Mouse (Mus musculus) lung, embryonic 14.5 days (tissue): ENCODE results near the gene Prex1. TPM values are rescaled to one million over a fixed set of nuclear protein-coding genes. Genes with fewer than 3 reads are reported as not detected.

Source experiments
- ATAC-seq: fragments of 200-750 bp; cut with Nextera tagmentation; 2 replicates; pipeline ENCODE4 v1.8.0; 2017; ENCODE audit warnings: mild to moderate bottlenecking, moderate TSS enrichment, moderate library complexity; ENCODE audit not compliant: insufficient read depth
- DNase-seq: peaks from one replicate; pipeline ENCODE4 v3.0.0-alpha.2; 2015
- H3K27ac ChIP-seq: fragments of 300-500 bp; sonication (generic); 2 replicates; pipeline ENCODE4 v1.5.1; 2014; ENCODE audit warnings: low read depth, mild to moderate bottlenecking, moderate library complexity
- H3K27me3 ChIP-seq: fragments of 300-500 bp; sonication (generic); 2 replicates; pipeline ENCODE4 v1.6.1; 2014; ENCODE audit warnings: low read length, control low read depth; ENCODE audit not compliant: insufficient read depth
- H3K36me3 ChIP-seq: fragments of 300-500 bp; sonication (generic); 2 replicates; pipeline ENCODE4 v1.6.1; 2014; ENCODE audit warnings: control low read depth; ENCODE audit not compliant: insufficient read depth
- H3K4me1 ChIP-seq: fragments of 300-500 bp; sonication (generic); 2 replicates; pipeline ENCODE4 v1.6.1; 2014; ENCODE audit warnings: antibody characterized with exemption, control low read depth; ENCODE audit not compliant: insufficient read depth
- H3K4me2 ChIP-seq: fragments of 300-500 bp; sonication (generic); 2 replicates; pipeline ENCODE4 v1.6.1; 2014; ENCODE audit warnings: mild to moderate bottlenecking
- H3K4me3 ChIP-seq: fragments of 300-500 bp; sonication (generic); 2 replicates; pipeline ENCODE4 v1.5.1; 2014; ENCODE audit warnings: low read depth, low read length
- H3K9ac ChIP-seq: fragments of 300-500 bp; sonication (generic); 2 replicates; pipeline ENCODE4 v1.6.1; 2014
- H3K9me3 ChIP-seq: fragments of 300-500 bp; sonication (generic); 2 replicates; pipeline ENCODE4 v1.6.1; 2016; ENCODE audit warnings: low read depth, low read length, control low read depth
- CTCF ChIP-seq: IDR thresholded peaks from 2 replicates; pipeline ENCODE4 v1.5.1; 2016; ENCODE audit warnings: antibody characterized with exemption, low read depth
- WGBS: fragments of 180-500 bp; shearing (Covaris S2); extraction: QIAGEN DNeasy Blood & Tissue Kit; methylation state at CpG from one replicate; pipeline ENCODE4 v1.1.7; 2014; 5-methylcytosine and 5-hydroxymethylcytosine counted together
- polyA plus RNA-seq: library from polyadenylated mRNA; unstranded; fragments of >200 nt; fragmentation: Nextera tagmentation; extraction: Ambion mirVana; gene quantifications from 2 replicates; pipeline ENCODE4 v1.2.1, GENCODE M21; 2014

The Prex1 gene
- polyA plus RNA-seq, 1 experiment from 2014 or later = 12.9 TPM

- Histone ChIP-seq H3K4me2 (no peak overlapping the region), H3K9ac (no peak overlapping the region), H3K4me3 (no peak overlapping the region), H3K9me3 (no peaks in the 10 kb centered on the region; the same call in 1 of the 2 replicates), H3K36me3 (no peaks in the 10 kb centered on the region), H3K27ac (no peak overlapping the region), H3K4me1 (no peaks in the 10 kb centered on the region), H3K27me3 (no peaks in the 10 kb centered on the region)
- no peak for ATAC-seq
- 43% methylated on average over 23 of the region's 23 CpGs for WGBS
- peak; percentile 23 for DNase-seq
- no peak for TF ChIP-seq CTCF
Observed at GRCm38 (mm10) chr2:166701248-166702112, 12.2 kb downstream of the Prex1 start.

DNA sequence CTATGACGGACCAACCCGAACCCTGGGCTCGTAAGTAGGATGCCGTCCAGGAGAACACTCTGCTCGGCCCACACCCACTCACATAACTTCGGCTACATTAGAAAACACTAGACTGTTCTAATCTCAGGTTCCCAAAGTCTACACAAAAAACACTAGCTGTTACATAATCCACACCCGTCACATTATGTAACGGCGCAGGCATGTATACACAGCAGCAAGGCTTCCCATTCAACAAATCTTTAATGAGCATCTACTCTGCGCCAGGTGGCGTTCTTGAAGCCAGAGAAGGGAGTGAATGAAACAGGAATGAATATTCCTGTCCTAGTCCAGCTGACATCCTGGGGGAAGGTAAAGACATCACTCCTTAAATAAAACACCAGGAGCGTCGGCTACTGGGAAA is 12.9 kb downstream of the Prex1 start:
- no peak for ATAC-seq
- WGBS = 64% methylated on average over 13 of the region's 13 CpGs
- no peak for TF ChIP-seq CTCF

DNA sequence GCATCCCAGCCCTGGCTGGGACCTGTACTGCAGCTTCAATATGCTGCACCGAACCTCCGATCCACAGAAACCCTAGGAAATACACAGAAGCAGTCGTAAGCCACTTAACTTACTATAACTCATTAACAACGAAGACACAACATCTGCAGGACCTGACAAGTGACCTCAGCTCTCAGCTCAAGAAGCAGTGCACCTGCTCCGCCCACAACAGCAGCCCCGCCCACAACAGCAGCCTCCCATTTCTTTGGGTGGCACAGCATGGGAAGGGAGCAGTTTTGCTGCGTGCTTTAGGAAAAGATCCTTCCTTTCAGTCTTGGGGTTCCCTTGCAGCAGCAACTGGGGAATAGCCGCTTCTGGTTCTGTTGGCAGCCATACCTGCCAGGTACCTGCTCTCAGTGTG is 13.5 kb downstream of the Prex1 start:
- no peaks in the 10 kb centered on the region; the same call in 1 of the 2 replicates for H3K9me3 ChIP-seq
- H3K4me2 ChIP-seq = no peak overlapping the region
- 56% methylated on average over 8 of the region's 8 CpGs for WGBS
- H3K9ac ChIP-seq = no peak overlapping the region
- no peak for TF ChIP-seq CTCF
- H3K36me3 ChIP-seq = no peaks in the 10 kb centered on the region
- H3K27me3 ChIP-seq = no peaks in the 10 kb centered on the region
- no peak for DNase-seq
- H3K4me3 ChIP-seq = no peak overlapping the region
- H3K4me1 ChIP-seq = no peaks in the 10 kb centered on the region
- ATAC-seq = no peak
- H3K27ac ChIP-seq = no peak overlapping the region

More for the DNA sequence above, 12.9 kb downstream of the Prex1 start:
- Histone ChIP-seq H3K4me1 (no peaks in the 10 kb centered on the region), H3K36me3 (no peaks in the 10 kb centered on the region), H3K9ac (no peak overlapping the region), H3K4me3 (no peak overlapping the region), H3K4me2 (no peak overlapping the region), H3K9me3 (no peaks in the 10 kb centered on the region; the same call in 1 of the 2 replicates), H3K27me3 (no peaks in the 10 kb centered on the region), H3K27ac (no peak overlapping the region)
- no peak for DNase-seq

DNA sequence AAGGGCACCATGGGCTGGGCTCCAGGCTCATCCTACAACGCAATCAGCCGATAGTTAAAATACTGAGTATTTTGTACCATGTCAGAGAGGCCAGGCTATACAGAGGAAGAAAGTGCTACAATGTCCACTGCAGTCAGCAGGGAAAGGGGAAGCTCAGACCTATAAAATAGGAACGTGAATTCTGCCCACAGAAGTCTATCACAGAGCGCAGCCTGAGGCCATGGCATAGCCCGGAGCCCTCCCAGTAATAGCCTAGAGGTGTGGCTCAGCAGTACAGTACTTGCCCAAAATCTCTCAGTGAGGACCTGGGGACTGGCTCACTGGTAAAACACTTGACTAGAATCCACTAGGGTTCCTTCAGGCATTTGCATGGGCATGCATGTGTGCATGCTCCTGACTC is 14.1 kb downstream of the Prex1 start:
- no peaks in the 10 kb centered on the region for H3K27me3 ChIP-seq
- no peak overlapping the region for H3K4me2 ChIP-seq
- H3K4me3 ChIP-seq = no peak overlapping the region
- ATAC-seq = no peak
- no peak overlapping the region for H3K27ac ChIP-seq
- H3K4me1 ChIP-seq = no peaks in the 10 kb centered on the region
- WGBS = 90% methylated on average over 5 of the region's 5 CpGs
- DNase-seq = no peak
- H3K9me3 ChIP-seq = no peaks in the 10 kb centered on the region
- H3K9ac ChIP-seq = no peak overlapping the region
- no peak for TF ChIP-seq CTCF
- no peaks in the 10 kb centered on the region for H3K36me3 ChIP-seq

DNA sequence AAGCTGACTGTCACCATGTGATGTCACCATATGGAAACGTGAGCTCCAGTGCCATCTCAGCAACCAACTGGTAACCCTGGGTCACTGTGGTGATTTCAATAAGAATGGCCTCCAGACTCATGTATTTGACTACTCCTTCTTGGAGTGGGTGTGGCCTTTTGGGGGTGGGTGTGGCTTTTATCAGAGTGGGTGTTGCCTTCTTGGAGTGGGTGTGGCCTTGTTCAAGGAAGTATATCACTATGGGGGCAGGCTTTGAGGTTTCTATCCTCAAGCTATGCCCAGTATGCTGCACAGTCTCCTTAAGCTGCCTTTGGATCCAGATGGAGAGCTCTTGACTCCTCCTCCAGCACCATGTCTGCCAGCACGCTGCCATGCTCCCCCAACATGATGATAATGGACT is 19.0 kb downstream of the Prex1 start:
- ATAC-seq (no peak), DNase-seq (no peak)
- no peaks in the 10 kb centered on the region for H3K27me3 ChIP-seq
- no peaks in the 10 kb centered on the region for H3K9me3 ChIP-seq
- H3K27ac ChIP-seq = no peak overlapping the region
- WGBS = 88% methylated on average over 2 of the region's 2 CpGs
- H3K9ac ChIP-seq = no peak overlapping the region
- H3K4me3 ChIP-seq = no peak overlapping the region
- H3K4me1 ChIP-seq = peaks cover 3% of the 10 kb centered on the region; the same call in 1 of the 2 replicates
- no peak overlapping the region for H3K4me2 ChIP-seq
- TF ChIP-seq CTCF = no peak
- no peaks in the 10 kb centered on the region for H3K36me3 ChIP-seq

- Histone ChIP-seq H3K9me3 (no peaks in the 10 kb centered on the region), H3K27me3 (no peaks in the 10 kb centered on the region), H3K4me2 (no peak overlapping the region), H3K27ac (no peak overlapping the region), H3K4me1 (peaks cover 3% of the 10 kb centered on the region; the same call in 1 of the 2 replicates), H3K4me3 (no peak overlapping the region), H3K9ac (no peak overlapping the region), H3K36me3 (no peaks in the 10 kb centered on the region)
- no peak for DNase-seq
- 77% methylated on average over 4 of the region's 4 CpGs for WGBS
- ATAC-seq = no peak
- no peak for TF ChIP-seq CTCF
Observed at GRCm38 (mm10) chr2:166693394-166693793, 20.2 kb downstream of the Prex1 start.

DNA sequence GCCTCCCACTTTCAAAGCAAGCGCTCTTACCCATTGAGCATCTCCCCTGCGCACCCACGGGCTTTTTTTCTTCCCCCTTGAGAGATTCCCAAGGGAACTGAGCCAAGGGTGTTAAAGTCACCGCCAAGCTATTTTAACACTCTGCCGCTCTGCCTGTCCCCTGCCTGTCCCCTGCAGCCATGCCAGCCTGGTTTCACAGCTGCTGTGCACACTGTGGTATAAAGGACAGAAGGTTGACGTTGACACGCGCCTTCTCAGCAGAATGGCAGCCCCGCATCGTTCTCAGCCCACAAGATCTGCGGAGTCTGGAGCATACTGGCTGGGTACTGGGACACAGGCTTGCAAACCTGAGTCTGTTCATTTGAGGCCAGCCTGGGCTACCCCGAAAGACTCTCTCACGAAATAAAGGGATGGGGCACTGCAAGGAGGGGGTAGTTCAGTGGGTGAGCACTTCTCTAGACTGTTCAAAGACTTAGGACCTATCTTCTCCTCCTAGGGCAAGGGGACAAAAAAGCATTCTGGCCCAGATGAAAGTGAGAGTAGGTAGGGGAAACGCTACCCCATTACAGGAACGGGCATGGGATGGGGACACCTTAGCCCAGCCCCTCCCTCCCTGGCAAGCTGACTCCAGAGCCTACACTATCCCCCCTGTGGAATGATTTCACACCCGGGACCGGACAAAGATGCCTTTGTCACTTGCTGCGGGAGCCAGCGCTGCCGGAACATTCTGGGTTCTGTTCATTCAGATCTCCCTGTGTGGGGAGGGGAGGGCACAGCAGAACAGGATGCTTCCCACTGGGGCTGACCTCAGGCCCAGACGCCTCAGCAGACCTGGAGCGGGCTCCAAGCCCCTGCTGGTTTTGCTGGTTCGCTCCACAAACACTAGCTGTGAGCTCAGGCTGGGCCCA is 21.8 kb downstream of the Prex1 start:
- Histone ChIP-seq H3K36me3 (no peaks in the 10 kb centered on the region), H3K27me3 (no peaks in the 10 kb centered on the region), H3K4me1 (peaks cover 3% of the 10 kb centered on the region; the same call in 1 of the 2 replicates), H3K4me2 (no peak overlapping the region), H3K9ac (no peak overlapping the region), H3K9me3 (no peaks in the 10 kb centered on the region), H3K27ac (no peak overlapping the region), H3K4me3 (no peak overlapping the region)
- TF ChIP-seq CTCF = no peak
- ATAC-seq = no peak
- 59% methylated on average over 23 of the region's 23 CpGs for WGBS
- DNase-seq = no peak
